Mouse (Mus musculus) CH12.LX (cell line): ENCODE measurements around the gene Car11. TPM values are rescaled to one million over a fixed set of nuclear protein-coding genes. Genes with fewer than 3 reads are reported as not detected.

Source experiments
- DNase-seq: peaks from one replicate; pipeline ENCODE4 v3.0.0-alpha.2; 2013; ENCODE audit errors: extremely low read depth
- H3K27ac ChIP-seq: 2 replicates; pipeline ENCODE4 v1.5.1; 2012; ENCODE audit warnings: low read depth, mild to moderate bottlenecking, control low read depth, moderate library complexity; ENCODE audit not compliant: insufficient read depth
- H3K27me3 ChIP-seq: replicated peaks from 2 replicates; pipeline ENCODE3; 2012; ENCODE audit warnings: inconsistent platforms
- H3K36me3 ChIP-seq, 2 experiments: replicated peaks in 1 of 2; 2 replicates each; pipeline versions ENCODE3 to v1.6.1; 2012; ENCODE audit warnings: inconsistent platforms in 1 of 2, low read length in 1 of 2, mild to moderate bottlenecking in 1 of 2, mixed read lengths in 1 of 2, moderate library complexity in 1 of 2; ENCODE audit not compliant: control insufficient read depth in 1 of 2, insufficient read depth in 1 of 2
- H3K4me1 ChIP-seq, 2 experiments: 2 replicates each; pipeline ENCODE4 v1.6.1; 2012; ENCODE audit warnings: inconsistent platforms in 1 of 2, moderate library complexity in 1 of 2; ENCODE audit not compliant: insufficient read depth in 2 of 2, control insufficient read depth in 1 of 2
- H3K4me2 ChIP-seq: 2 replicates; pipeline ENCODE4 v1.6.1; 2012; ENCODE audit warnings: low read depth, mild to moderate bottlenecking, control low read depth; ENCODE audit not compliant: poor library complexity, insufficient read depth, severe bottlenecking
- H3K4me3 ChIP-seq, 3 experiments: fragments of 150-350 bp in 1 of 3; sonication (generic) in 1 of 3; replicated peaks in 1 of 3; 2 replicates each; pipeline versions ENCODE3 to v1.5.1; 2011 to 2012; ENCODE audit warnings: low read depth in 2 of 3, low read length in 2 of 3, mild to moderate bottlenecking in 2 of 3, moderate library complexity in 2 of 3, control low read depth in 1 of 3, improper control_type of control experiment in 1 of 3, inconsistent platforms in 1 of 3, mixed read lengths in 1 of 3; ENCODE audit not compliant: poor library complexity in 1 of 3
- H3K79me2 ChIP-seq: replicated peaks from 2 replicates; pipeline ENCODE4 v1.6.1; 2012; ENCODE audit warnings: mild to moderate bottlenecking, moderate library complexity; ENCODE audit not compliant: control insufficient read depth, poor library complexity, insufficient read depth, severe bottlenecking; ENCODE audit errors: extremely low read depth
- H3K9ac ChIP-seq: 2 replicates; pipeline ENCODE4 v1.6.1; 2012; ENCODE audit warnings: low read depth, mild to moderate bottlenecking, control low read depth, moderate library complexity; ENCODE audit not compliant: insufficient read depth
- H3K9me3 ChIP-seq: replicated peaks from 2 replicates; pipeline ENCODE3; 2012; ENCODE audit warnings: low read length, inconsistent platforms, mixed read lengths
- BHLHE40 ChIP-seq: IDR thresholded peaks from 2 replicates; pipeline ENCODE4 v1.6.1; 2011; ENCODE audit warnings: mild to moderate bottlenecking, low read depth, low read length, improper control_type of control experiment
- CHD1 ChIP-seq: IDR thresholded peaks from 2 replicates; pipeline ENCODE4 v1.6.1; 2012; ENCODE audit warnings: low read depth, low read length, improper control_type of control experiment, inconsistent platforms
- EP300 ChIP-seq: IDR thresholded peaks from 2 replicates; pipeline ENCODE4 v1.6.1; 2011; ENCODE audit warnings: low read length, improper control_type of control experiment
- ETS1 ChIP-seq: conservative IDR thresholded peaks from 2 replicates; pipeline ENCODE4 v1.6.1; 2012; ENCODE audit warnings: low read depth, mild to moderate bottlenecking, inconsistent platforms, low read length, improper control_type of control experiment, moderate library complexity
- HCFC1 ChIP-seq: IDR thresholded peaks from 2 replicates; pipeline ENCODE4 v1.6.1; 2012; ENCODE audit warnings: low read depth, mild to moderate bottlenecking, inconsistent platforms, low read length, improper control_type of control experiment
- IRF4 ChIP-seq: IDR thresholded peaks from 2 replicates; pipeline ENCODE4 v1.6.1; 2014; ENCODE audit warnings: low read depth, mild to moderate bottlenecking, inconsistent platforms, low read length, improper control_type of control experiment
- JUN ChIP-seq: IDR thresholded peaks from 2 replicates; pipeline ENCODE4 v1.6.1; 2011; ENCODE audit warnings: low read depth, mild to moderate bottlenecking, low read length, improper control_type of control experiment, moderate library complexity; ENCODE audit not compliant: insufficient read depth
- JUND ChIP-seq: conservative IDR thresholded peaks from 2 replicates; pipeline ENCODE4 v1.6.1; 2011; ENCODE audit warnings: low read depth, low read length, improper control_type of control experiment
- KAT2A ChIP-seq: IDR thresholded peaks from 2 replicates; pipeline ENCODE4 v1.6.1; 2012; ENCODE audit warnings: low read length, improper control_type of control experiment, inconsistent platforms; ENCODE audit not compliant: insufficient replicate concordance
- MAZ ChIP-seq: IDR thresholded peaks from 2 replicates; pipeline ENCODE4 v1.6.1; 2012; ENCODE audit warnings: low read depth, mild to moderate bottlenecking, inconsistent platforms, low read length, improper control_type of control experiment, moderate library complexity
- MEF2A ChIP-seq: IDR thresholded peaks from 2 replicates; pipeline ENCODE4 v1.6.1; 2014; ENCODE audit warnings: low read depth, mild to moderate bottlenecking, inconsistent platforms, low read length, improper control_type of control experiment, borderline replicate concordance
- MXI1 ChIP-seq: IDR thresholded peaks from 2 replicates; pipeline ENCODE4 v1.6.1; 2011; ENCODE audit warnings: mild to moderate bottlenecking, low read depth, low read length, improper control_type of control experiment
- MYC ChIP-seq: IDR thresholded peaks from 2 replicates; pipeline ENCODE4 v1.6.1; 2011; ENCODE audit warnings: low read depth, mild to moderate bottlenecking, improper control_type of control experiment, low read length
- NELFE ChIP-seq: IDR thresholded peaks from 2 replicates; pipeline ENCODE4 v1.6.1; 2011; ENCODE audit warnings: low read depth, low read length, improper control_type of control experiment
- NRF1 ChIP-seq: IDR thresholded peaks from 2 replicates; pipeline ENCODE4 v1.6.1; 2014; ENCODE audit warnings: low read depth, mild to moderate bottlenecking, inconsistent platforms, low read length, improper control_type of control experiment, moderate library complexity
- POLR2A ChIP-seq: IDR thresholded peaks from 2 replicates; pipeline ENCODE4 v1.6.1; 2011; ENCODE audit warnings: low read depth, mild to moderate bottlenecking, improper control_type of control experiment, low read length
- POLR2AphosphoS2 ChIP-seq: IDR thresholded peaks from 2 replicates; pipeline ENCODE4 v1.6.1; 2011; ENCODE audit warnings: low read depth, low read length, improper control_type of control experiment
- RCOR1 ChIP-seq: conservative IDR thresholded peaks from 2 replicates; pipeline ENCODE4 v1.6.1; 2012; ENCODE audit warnings: low read depth, mild to moderate bottlenecking, inconsistent platforms, low read length, improper control_type of control experiment
- SIN3A ChIP-seq: IDR thresholded peaks from 2 replicates; pipeline ENCODE4 v1.6.1; 2012; ENCODE audit warnings: low read length, improper control_type of control experiment, inconsistent platforms
- SMC3 ChIP-seq: IDR thresholded peaks from 2 replicates; pipeline ENCODE4 v1.6.1; 2011; ENCODE audit warnings: low read depth, low read length, improper control_type of control experiment
- TBP ChIP-seq: conservative IDR thresholded peaks from 2 replicates; pipeline ENCODE4 v1.6.1; 2011; ENCODE audit warnings: low read depth, low read length, improper control_type of control experiment
- TCF12 ChIP-seq: IDR thresholded peaks from 2 replicates; pipeline ENCODE4 v1.6.1; 2014; ENCODE audit warnings: low read depth, mild to moderate bottlenecking, inconsistent platforms, low read length, improper control_type of control experiment
- ZMIZ1 ChIP-seq: IDR thresholded peaks from 2 replicates; pipeline ENCODE4 v1.6.1; 2012; ENCODE audit warnings: low read depth, mild to moderate bottlenecking, inconsistent platforms, low read length, improper control_type of control experiment
- dilution Hi-C: fragments of 300-500 bp; cut with MboI; formaldehyde crosslinking; loops from 2 replicates; pipeline ENCODE4 v1.14.3; 2020; ENCODE audit warnings: low sequenced_read_pairs; ENCODE audit not compliant: extremely low pct_unique_long_range_greater_than_20kb, extremely low pct_ligation_motif_present
- in situ Hi-C: fragments of 300-500 bp; cut with MboI; formaldehyde crosslinking; loops from 3 replicates; pipeline ENCODE4 v1.14.3; 2019; ENCODE audit warnings: low sequenced_read_pairs, low pct_ligation_motif_present, low pct_unique_long_range_greater_than_20kb, mixed read lengths
- polyA plus RNA-seq: library from polyadenylated mRNA; unstranded; fragments of >175 nt; gene quantifications from 2 replicates; pipeline ENCODE4 v1.2.1, GENCODE M21; 2012; ENCODE audit warnings: low read depth; ENCODE audit not compliant: insufficient read length
- total RNA-seq, 2 experiments: library from RNA; depleted of rRNA; stranded (reverse); fragments of 300-350 nt in 1 of 2; fragments of >200 nt in 1 of 2; gene quantifications; 2 replicates each; pipeline ENCODE4 v1.2.3; 2012 to 2014

The Car11 gene
- total and polyA plus RNA-seq, 3 experiments: not detected

DNA sequence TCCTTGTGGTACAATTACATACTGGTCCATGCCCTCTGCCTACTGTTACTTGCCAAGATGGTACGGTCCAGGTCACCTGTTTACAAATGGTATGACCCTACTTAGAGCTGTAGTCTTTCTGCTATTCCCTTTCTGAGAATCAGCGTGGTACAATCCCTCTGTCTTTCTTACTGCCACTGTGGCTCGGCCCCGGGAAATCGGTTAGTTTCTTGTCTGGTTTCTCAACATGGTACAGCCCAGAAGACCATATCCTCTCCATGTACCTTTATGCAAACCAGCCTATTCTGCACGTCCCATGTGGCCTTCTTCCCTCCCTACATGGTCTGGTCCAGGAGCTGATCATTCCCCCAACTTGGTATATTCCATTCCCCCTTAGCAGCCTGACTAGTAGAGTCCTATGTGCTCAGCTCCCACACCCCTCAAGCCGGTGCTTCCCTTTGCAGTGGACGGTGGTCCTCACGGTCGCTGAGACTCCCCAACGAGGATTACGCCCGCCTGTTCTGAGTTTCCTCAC lies 4.5 kb downstream of the Car11 start:
- H3K4me1 ChIP-seq: peaks cover 3 to 61% of the 10 kb centered on the region in 2 experiments; a peak in 3 of 4 replicates
- peak overlapping the region; percentile 66 for H3K27ac ChIP-seq
- H3K9me3 ChIP-seq: no peaks in the 10 kb centered on the region
- no peaks in the 10 kb centered on the region for H3K79me2 ChIP-seq
- peak overlapping the region; percentile 91 for H3K4me2 ChIP-seq
- dilution Hi-C loops: no loop called here
- H3K27me3 ChIP-seq: no peaks in the 10 kb centered on the region
- TF ChIP-seq ZMIZ1: 0 out of 2 replicates have a peak, but pooled peaks have one; percentile 73
- 0 out of 2 replicates have a peak, but pooled peaks have one; percentile 46 for TF ChIP-seq IRF4
- TF ChIP-seq NRF1: no peak
- no peak for TF ChIP-seq MAZ
- TF ChIP-seq POLR2A: peak; percentile 80
- no peak for TF ChIP-seq JUN
- TF ChIP-seq BHLHE40: 0 out of 2 replicates have a peak, but pooled peaks have one; percentile 29
- TF ChIP-seq TBP: 0 out of 2 replicates have a peak, but pooled peaks have one; percentile 54
- TF ChIP-seq NELFE: peak; percentile 66; the same call in 1 of the 2 replicates
- no peak for TF ChIP-seq JUND
- peak; percentile 67; the same call in 1 of the 2 replicates for TF ChIP-seq TCF12
- TF ChIP-seq ETS1: peak; percentile 30; the same call in 1 of the 2 replicates
- peak; percentile 99 for TF ChIP-seq CHD1
- peak; percentile 87 for TF ChIP-seq SIN3A
- TF ChIP-seq KAT2A: 0 out of 2 replicates have a peak, but pooled peaks have one; percentile 33
- no peak for TF ChIP-seq SMC3
- peak; percentile 49; the same call in 1 of the 2 replicates for TF ChIP-seq MEF2A
- no peak for TF ChIP-seq EP300
- peak; percentile 80; the same call in 1 of the 2 replicates for TF ChIP-seq MYC
- 0 out of 2 replicates have a peak, but pooled peaks have one; percentile 62 for TF ChIP-seq POLR2AphosphoS2
- TF ChIP-seq HCFC1: 0 out of 2 replicates have a peak, but pooled peaks have one; percentile 15
- peak; percentile 43; the same call in 1 of the 2 replicates for TF ChIP-seq MXI1
- TF ChIP-seq RCOR1: 0 out of 2 replicates have a peak, but pooled peaks have one; percentile 61
- in situ Hi-C loops: no loop called here
- H3K36me3 ChIP-seq: peaks cover 0 to 4% of the 10 kb centered on the region in 2 experiments
- DNase-seq: peak; percentile 88
- H3K4me3 ChIP-seq: peak overlapping the region; percentile 44 to 55 (median 46)
- peak overlapping the region; percentile 58; the same call in 1 of the 2 replicates for H3K9ac ChIP-seq
